Mouse (Mus musculus): ENCODE measurements around the gene Atp1b1.

- no peak for TF ChIP-seq CTCF (IDR thresholded peaks at IDR 0.05; ENCODE audit: control insufficient read depth, insufficient read depth, low read length)
- no peak for TF ChIP-seq POLR2A (IDR thresholded peaks at IDR 0.05; ENCODE audit: borderline replicate concordance, control insufficient read depth, low read depth, low read length)
Observed at GRCm38 (mm10) chr1:164416692-164417394, 41.3 kb downstream of the Atp1b1 start.

Measured in bone marrow, adult 2 months (tissue).